Mouse (Mus musculus): ENCODE measurements around the gene Ccdc12.

DNA sequence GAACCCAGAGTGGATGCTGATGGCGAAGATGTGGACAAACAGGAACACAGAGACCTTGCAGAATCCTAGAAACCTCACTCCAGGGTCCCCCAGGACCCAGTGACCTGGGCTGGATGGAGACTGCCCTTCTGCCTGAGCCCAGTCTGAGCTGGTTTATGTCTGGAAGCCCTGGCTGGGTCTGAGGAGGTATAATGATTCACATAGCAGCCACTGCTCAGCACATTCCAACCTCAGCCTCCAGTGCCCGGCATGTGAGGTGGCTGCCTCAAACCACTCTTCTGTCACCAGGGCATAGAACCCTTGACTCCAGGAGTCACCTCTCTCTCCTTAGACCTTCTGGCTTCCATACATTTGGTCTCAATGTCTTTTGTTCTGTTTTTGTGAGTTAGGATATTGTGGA lies 92.1 kb downstream of the Ccdc12 start:
- TF ChIP-seq MAX (IDR thresholded peaks at IDR 0.05; ENCODE audit: low read length) (no peak), CTCF (conservative IDR thresholded peaks at IDR 0.05 in 1 of 2, IDR thresholded peaks at IDR 0.05 in 1 of 2; ENCODE audit: low read depth in 2 of 2, low read length in 2 of 2) (no peak), E2F4 (IDR thresholded peaks at IDR 0.05; ENCODE audit: insufficient replicate concordance, low read depth, low read length) (no peak), MAZ (IDR thresholded peaks at IDR 0.05; ENCODE audit: low read depth, low read length) (no peak), PAX5 (IDR thresholded peaks at IDR 0.05; ENCODE audit: low read length) (no peak), HCFC1 (IDR thresholded peaks at IDR 0.05; ENCODE audit: low read depth, low read length) (no peak), RAD21 (IDR thresholded peaks at IDR 0.05; ENCODE audit: low read depth, low read length) (no peak), NELFE (IDR thresholded peaks at IDR 0.05; ENCODE audit: low read depth, low read length) (no peak), EP300 (IDR thresholded peaks at IDR 0.05; ENCODE audit: low read length) (no peak), MAFK (IDR thresholded peaks at IDR 0.05; ENCODE audit: insufficient replicate concordance, low read length) (no peak)

All from CH12.LX (cell line).